Mouse (Mus musculus) left cerebral cortex, adult 8-10 months (tissue): ENCODE measurements around the gene Tcp1. TPM values are rescaled to one million over a fixed set of nuclear protein-coding genes. Genes with fewer than 3 reads are reported as not detected.

Experiments used
- DNase-seq, 2 experiments: peaks; one replicate each; pipeline ENCODE4 v3.0.0; 2022; ENCODE audit warnings: low spot score in 2 of 2
- total RNA-seq, 4 experiments: library from RNA; stranded (reverse); gene quantifications; 2 replicates each; pipeline ENCODE4 v1.2.4; 2022

The Tcp1 gene
- total RNA-seq, 4 experiments from 2014 or later = 209 to 229 (median 211) TPM

DNA sequence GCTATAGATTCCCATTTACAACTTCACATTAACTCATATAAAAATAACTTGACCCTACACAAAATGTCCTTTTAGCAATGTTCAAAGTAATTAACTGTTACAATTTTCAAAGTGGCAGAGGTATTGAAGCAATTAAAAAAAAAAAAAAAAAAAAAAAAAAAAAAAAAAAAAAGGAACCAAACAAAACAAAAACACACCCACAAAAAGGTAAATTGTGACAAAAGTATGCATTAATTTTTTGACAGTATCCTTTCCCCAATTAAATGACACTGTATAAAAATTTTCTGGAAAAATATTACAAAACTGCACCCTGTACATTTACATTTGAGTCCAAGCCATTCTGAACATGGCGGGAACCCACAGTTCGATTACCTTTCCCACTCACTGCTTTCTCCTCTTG, 51.7 kb downstream of the Tcp1 start:
- DNase-seq = no peak

DNA sequence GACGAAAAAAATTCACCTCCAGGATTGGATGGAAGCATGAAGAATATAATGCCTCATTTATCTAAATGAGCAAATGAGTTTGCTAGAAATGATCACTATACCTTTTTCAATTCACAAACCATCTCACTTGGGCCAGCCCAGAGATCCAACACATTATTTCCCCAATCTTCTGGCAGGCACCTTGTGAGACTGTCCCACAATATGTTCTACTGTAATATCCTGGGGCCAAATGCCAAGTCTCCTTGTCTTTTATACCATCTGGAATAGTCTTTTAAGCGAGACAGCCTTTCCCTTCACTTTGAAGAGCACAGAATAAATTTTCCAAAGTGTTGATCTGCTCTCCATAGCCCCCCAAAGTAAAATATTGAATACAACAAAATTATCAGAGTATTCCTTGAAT, 58.4 kb downstream of the Tcp1 start:
- DNase-seq = no peak

Other genes starting within 250 kb of the Tcp1 start
- gene Slc22a1, start 239.9 kb upstream of the Tcp1 start, total RNA-seq = 1 to 10 TPM in 1 of 4 experiments, under 1 TPM in 2, not detected in 1; 0.97 to 2.4 (median 0.98) TPM
- 10 to 100 TPM; 26.6 to 27.7 (median 27.2) TPM for gene Igf2r, start 146.0 kb upstream of the Tcp1 start, total RNA-seq
- 10 to 100 TPM; 27.0 to 33.2 (median 27.9) TPM for gene Mas1, start 47.6 kb upstream of the Tcp1 start, total RNA-seq
- under 1 TPM in 3 of 4 experiments, not detected in 1; 0.33 to 0.68 (median 0.39) TPM for gene Mrgprh, start 39.7 kb upstream of the Tcp1 start, total RNA-seq
- 1 to 10 TPM; 1.5 to 2.9 (median 2.0) TPM for gene Pnldc1, start 5.5 kb upstream of the Tcp1 start, total RNA-seq
- 10 to 100 TPM; 54.3 to 65.1 (median 61.2) TPM for gene Mrpl18, start 644 bp downstream of the Tcp1 start, total RNA-seq
- gene Acat3, start 24.9 kb downstream of the Tcp1 start, total RNA-seq = 1 to 10 TPM; 5.4 to 6.9 (median 6.2) TPM
- gene Acat2, start 45.0 kb downstream of the Tcp1 start, total RNA-seq = 10 to 100 TPM; 66.3 to 83.6 (median 76.6) TPM
- gene Wtap, start 78.5 kb downstream of the Tcp1 start, total RNA-seq = 10 to 100 TPM; 51.8 to 58.0 (median 54.8) TPM
- gene Sod2, start 91.1 kb downstream of the Tcp1 start, total RNA-seq = 100 to 1,000 TPM; 253 to 266 (median 261) TPM
- gene Gpr31b, start 136.6 kb downstream of the Tcp1 start, total RNA-seq = under 1 TPM in 1 of 4 experiments, not detected in 3; 0.42 TPM
- under 1 TPM; 0.34 to 0.93 (median 0.69) TPM for gene Tcp10b, start 145.4 kb downstream of the Tcp1 start, total RNA-seq
- under 1 TPM in 1 of 4 experiments, not detected in 3; 0.17 TPM for gene Unc93a, start 216.1 kb downstream of the Tcp1 start, total RNA-seq